Mouse (Mus musculus) heart, postnatal 0 days (tissue): ENCODE data around the gene Plekha6. TPM values are rescaled to one million over a fixed set of nuclear protein-coding genes. Genes with fewer than 3 reads are reported as not detected.
A peak's percentile ranks its signal among the peaks of the same experiment; 100 is the strongest.

ENCODE experiments used
- ATAC-seq: fragments of 200-750 bp; cut with Nextera tagmentation; 2 replicates; pipeline ENCODE4 v1.8.0; 2017; ENCODE audit warnings: low read depth, moderate number of reproducible peaks, moderate library complexity; ENCODE audit not compliant: insufficient read depth
- DNase-seq: peaks from one replicate; pipeline ENCODE4 v3.0.0-alpha.2; 2016; ENCODE audit warnings: low spot score
- H3K27ac ChIP-seq: fragments of 300-500 bp; sonication (generic); 2 replicates; pipeline ENCODE4 v1.5.1; 2014; ENCODE audit warnings: low read depth, mild to moderate bottlenecking
- H3K27me3 ChIP-seq: fragments of 300-500 bp; sonication (generic); 2 replicates; pipeline ENCODE4 v1.6.1; 2014; ENCODE audit warnings: low read length, mixed read lengths; ENCODE audit not compliant: control insufficient read depth, insufficient read depth
- H3K36me3 ChIP-seq: fragments of 300-500 bp; sonication (generic); replicated peaks from 2 replicates; pipeline ENCODE4 v1.6.1; 2014; ENCODE audit warnings: low read length, mixed read lengths; ENCODE audit not compliant: control insufficient read depth, insufficient read depth
- H3K4me1 ChIP-seq: fragments of 300-500 bp; sonication (generic); 2 replicates; pipeline ENCODE4 v1.6.1; 2014; ENCODE audit warnings: antibody characterized with exemption; ENCODE audit not compliant: control insufficient read depth, insufficient read depth
- H3K4me2 ChIP-seq: fragments of 300-500 bp; sonication (generic); 2 replicates; pipeline ENCODE4 v1.6.1; 2014; ENCODE audit warnings: low read depth, mild to moderate bottlenecking, low read length, moderate library complexity
- H3K4me3 ChIP-seq: fragments of 300-500 bp; sonication (generic); 2 replicates; pipeline ENCODE4 v1.5.1; 2014; ENCODE audit warnings: low read depth, low read length
- H3K9ac ChIP-seq: fragments of 300-500 bp; sonication (generic); replicated peaks from 2 replicates; pipeline ENCODE4 v1.6.1; 2014; ENCODE audit warnings: low read depth, low read length, mixed read lengths
- H3K9me3 ChIP-seq: fragments of 300-500 bp; sonication (generic); replicated peaks from 2 replicates; pipeline ENCODE4 v1.6.1; 2016; ENCODE audit warnings: low read length; ENCODE audit not compliant: control insufficient read depth
- CTCF ChIP-seq: IDR thresholded peaks from 2 replicates; pipeline ENCODE4 v1.5.1; 2016; ENCODE audit warnings: antibody characterized with exemption, control low read depth, low read depth
- EP300 ChIP-seq: IDR thresholded peaks from 2 replicates; pipeline ENCODE4 v1.6.1; 2016; ENCODE audit warnings: antibody characterized with exemption, low read depth
- WGBS: fragments of 180-500 bp; shearing (Covaris S2); extraction: QIAGEN DNeasy Blood & Tissue Kit; methylation state at CpG from one replicate; pipeline ENCODE4 v1.1.7; 2014; 5-methylcytosine and 5-hydroxymethylcytosine counted together
- polyA plus RNA-seq: library from polyadenylated mRNA; unstranded; fragments of >200 nt; fragmentation: Nextera tagmentation; extraction: Ambion mirVana; gene quantifications from 2 replicates; pipeline ENCODE4 v1.2.1, GENCODE M21; 2015
- total RNA-seq: library from RNA; depleted of rRNA; stranded (reverse); fragments of >200 nt; gene quantifications from 2 replicates; pipeline ENCODE4 v1.2.3, GENCODE M21; 2014; ENCODE audit warnings: low replicate concordance

Gene Plekha6
- total and polyA plus RNA-seq, 2 experiments from 2014 or later, result 7.0 to 36.1 TPM

DNA sequence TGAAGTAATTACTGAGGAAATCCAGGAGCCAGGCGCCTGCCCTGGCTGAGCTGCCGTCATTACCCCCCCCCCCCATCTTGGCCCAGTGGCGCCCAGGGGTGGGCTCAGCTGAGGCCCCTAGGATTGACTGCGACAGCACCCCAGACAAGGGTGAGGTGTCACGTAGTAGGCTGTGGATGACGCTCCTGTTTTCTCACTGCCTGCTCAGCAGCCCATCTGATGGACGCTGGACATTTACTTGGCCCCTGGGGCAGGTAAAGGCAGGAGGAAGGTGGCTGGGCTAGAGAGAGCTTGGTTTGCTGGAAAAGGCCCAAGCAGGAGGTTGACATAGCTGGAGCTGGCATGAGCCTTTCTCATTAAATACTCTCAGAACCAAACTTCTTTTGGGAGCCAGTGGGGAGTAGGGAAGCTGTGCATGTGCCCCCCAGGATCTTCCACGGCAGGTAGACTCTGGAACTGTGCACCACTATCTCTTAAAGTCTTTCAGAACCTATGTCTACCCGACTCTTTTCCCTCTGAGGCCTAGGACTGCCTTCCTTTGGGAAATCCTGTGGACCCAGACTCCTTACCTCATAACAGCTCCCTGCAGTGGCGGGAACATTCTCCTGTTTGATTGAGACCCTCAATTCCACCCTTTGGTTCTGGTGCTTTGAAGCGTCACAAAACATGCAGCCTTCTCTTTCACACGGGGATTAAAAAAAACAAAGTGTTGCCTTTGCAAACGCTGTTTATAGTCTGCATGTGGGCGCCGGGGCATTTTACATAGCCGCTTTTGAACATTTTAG lies 19.3 kb downstream of the Plekha6 start:
- Histone ChIP-seq H3K4me1 (peaks cover 2% of the 10 kb centered on the region), H3K9ac (no peak overlapping the region), H3K9me3 (no peaks in the 10 kb centered on the region), H3K4me2 (peak overlapping the region; percentile 69), H3K27me3 (0 out of 2 replicates have a peak, but pooled peaks cover 12% of the 10 kb centered on the region), H3K27ac (no peak overlapping the region), H3K36me3 (no peaks in the 10 kb centered on the region), H3K4me3 (peak overlapping the region; percentile 44; the same call in 1 of the 2 replicates)
- TF ChIP-seq CTCF (no peak), EP300 (no peak)
- DNase-seq (no peak), ATAC-seq (no peak)
- WGBS, result 63% methylated on average over 16 of the region's 16 CpGs

DNA sequence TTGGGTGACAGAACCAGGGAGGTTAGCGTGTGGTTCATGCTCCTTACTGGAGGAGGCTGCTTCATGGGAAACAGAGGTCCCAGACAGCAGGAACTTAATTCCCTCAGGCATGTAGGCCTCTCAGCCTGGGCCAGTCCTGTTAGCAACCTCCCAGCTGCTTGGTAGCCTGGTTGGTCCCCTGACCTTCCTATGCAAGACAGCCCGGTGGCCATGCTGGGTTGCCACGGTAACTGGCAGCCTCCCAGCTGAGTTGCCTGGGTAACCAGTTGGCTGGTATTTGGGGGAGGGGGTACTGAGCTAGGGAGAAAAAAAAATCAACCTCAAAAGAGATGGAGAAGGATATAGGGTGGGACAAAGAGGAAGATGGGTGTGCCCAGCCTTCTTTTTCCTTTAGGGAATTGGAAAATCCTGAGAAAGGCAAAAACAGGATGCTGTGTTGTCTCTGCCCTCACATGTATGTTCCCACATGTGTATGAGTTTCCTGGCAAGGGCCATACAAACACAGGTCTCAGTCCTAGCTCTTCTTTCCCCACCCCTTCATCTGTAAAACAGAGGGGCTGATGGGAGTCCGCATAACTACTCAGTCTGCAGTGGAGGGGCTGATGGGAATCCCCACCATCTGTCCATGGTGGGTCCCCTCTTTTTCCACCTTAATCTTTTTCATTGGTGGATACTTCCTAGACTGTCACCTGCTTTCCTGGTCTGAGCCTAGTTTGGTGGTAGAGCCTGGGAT lies 24.1 kb downstream of the Plekha6 start:
- 33% methylated on average over 4 of the region's 4 CpGs for WGBS
- Histone ChIP-seq H3K27ac (peak overlapping the region; percentile 38; the same call in 1 of the 2 replicates), H3K4me3 (no peak overlapping the region), H3K4me1 (0 out of 2 replicates have a peak, but pooled peaks cover 9% of the 10 kb centered on the region), H3K27me3 (0 out of 2 replicates have a peak, but pooled peaks cover 3% of the 10 kb centered on the region), H3K4me2 (0 out of 2 replicates have a peak overlapping the region, but pooled peaks have one; percentile 25), H3K36me3 (no peaks in the 10 kb centered on the region), H3K9me3 (no peaks in the 10 kb centered on the region), H3K9ac (no peak overlapping the region)
- ATAC-seq (0 out of 2 replicates have a peak, but pooled peaks have one; percentile 18), DNase-seq (no peak)
- TF ChIP-seq EP300 (no peak), CTCF (no peak)

DNA sequence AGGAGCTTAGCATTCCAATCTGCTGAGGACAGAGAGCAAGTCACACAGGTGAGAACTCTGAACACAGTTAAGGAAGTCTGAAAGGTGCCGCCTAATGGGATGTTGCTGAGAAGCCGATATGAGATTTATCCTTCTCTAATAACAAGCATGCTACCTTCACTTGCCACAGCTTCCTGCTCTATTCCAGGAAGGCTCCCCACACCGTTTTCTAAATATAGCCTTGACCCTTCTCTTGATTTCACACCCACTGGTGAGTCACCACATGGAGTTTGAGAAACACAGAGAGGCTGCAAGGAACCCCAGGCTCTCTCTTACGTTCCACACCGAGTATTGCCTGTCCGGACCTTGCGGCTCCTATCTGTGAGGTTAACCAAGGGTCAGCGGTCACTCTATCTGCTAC lies 24.7 kb downstream of the Plekha6 start:
- H3K36me3 ChIP-seq, result no peaks in the 10 kb centered on the region
- H3K9me3 ChIP-seq, result no peaks in the 10 kb centered on the region
- ATAC-seq, result peak; percentile 20; the same call in 1 of the 2 replicates
- no peak overlapping the region for H3K4me3 ChIP-seq
- TF ChIP-seq CTCF, result no peak
- 42% methylated on average over 8 of the region's 8 CpGs for WGBS
- DNase-seq, result peak; percentile 46
- H3K27ac ChIP-seq, result peak overlapping the region; percentile 38; the same call in 1 of the 2 replicates
- H3K4me2 ChIP-seq, result peak overlapping the region; percentile 25; the same call in 1 of the 2 replicates
- H3K9ac ChIP-seq, result no peak overlapping the region
- 0 out of 2 replicates have a peak, but pooled peaks cover 9% of the 10 kb centered on the region for H3K4me1 ChIP-seq
- H3K27me3 ChIP-seq, result no peaks in the 10 kb centered on the region

GRCm38 (mm10) chr1:133189471-133189870 lies 25.5 kb downstream of the Plekha6 start:
- Histone ChIP-seq H3K27ac (no peak overlapping the region), H3K4me1 (0 out of 2 replicates have a peak, but pooled peaks cover 9% of the 10 kb centered on the region), H3K9ac (no peak overlapping the region), H3K9me3 (no peaks in the 10 kb centered on the region), H3K36me3 (no peaks in the 10 kb centered on the region), H3K4me2 (no peak overlapping the region), H3K4me3 (no peak overlapping the region), H3K27me3 (no peaks in the 10 kb centered on the region)
- no peak for ATAC-seq
- TF ChIP-seq CTCF, result no peak
- DNase-seq, result no peak

GRCm38 (mm10) chr1:133190550-133190949 lies 26.5 kb downstream of the Plekha6 start:
- Histone ChIP-seq H3K36me3 (no peaks in the 10 kb centered on the region), H3K4me1 (0 out of 2 replicates have a peak, but pooled peaks cover 9% of the 10 kb centered on the region), H3K27ac (no peak overlapping the region), H3K4me2 (no peak overlapping the region), H3K9me3 (no peaks in the 10 kb centered on the region), H3K27me3 (no peaks in the 10 kb centered on the region), H3K4me3 (no peak overlapping the region), H3K9ac (no peak overlapping the region)
- TF ChIP-seq EP300 (no peak), CTCF (no peak)
- no peak for ATAC-seq
- no peak for DNase-seq
- 87% methylated on average over 9 of the region's 9 CpGs for WGBS
